Mouse (Mus musculus) spleen, adult 2 months (tissue): ENCODE results near the gene Prmt7. TPM values are rescaled to one million over a fixed set of nuclear protein-coding genes. Genes with fewer than 3 reads are reported as not detected.

ENCODE experiments used
- DNase-seq, 2 experiments: peaks; one replicate each; pipeline versions ENCODE4 v3.0.0 to v3.0.0-alpha.2; 2012 to 2021; ENCODE audit warnings: low spot score in 2 of 2, low read depth in 1 of 2
- H3K27ac ChIP-seq: fragments of 200-500 bp; 2 replicates; pipeline ENCODE4 v1.5.1; 2012; ENCODE audit warnings: low read length, inconsistent platforms; ENCODE audit not compliant: insufficient read depth
- H3K27me3 ChIP-seq: fragments of 200-500 bp; 2 replicates; pipeline ENCODE4 v1.6.1; 2012; ENCODE audit warnings: mild to moderate bottlenecking, moderate library complexity, low read length, inconsistent platforms; ENCODE audit not compliant: control insufficient read depth, insufficient read depth
- H3K36me3 ChIP-seq: fragments of 200-500 bp; 2 replicates; pipeline ENCODE4 v1.6.1; 2012; ENCODE audit warnings: mild to moderate bottlenecking, low read length, inconsistent platforms; ENCODE audit not compliant: control insufficient read depth, insufficient read depth
- H3K4me1 ChIP-seq: fragments of 200-500 bp; 2 replicates; pipeline ENCODE4 v1.6.1; 2011; ENCODE audit warnings: inconsistent platforms; ENCODE audit not compliant: control insufficient read depth, insufficient read depth, insufficient read length
- H3K4me3 ChIP-seq: fragments of 200-500 bp; 2 replicates; pipeline ENCODE4 v1.5.1; 2011; ENCODE audit warnings: mild to moderate bottlenecking, inconsistent platforms; ENCODE audit not compliant: insufficient read depth, insufficient read length; ENCODE audit errors: extremely low read depth
- CTCF ChIP-seq: fragments of 200-500 bp; IDR thresholded peaks from 2 replicates; pipeline ENCODE4 v1.5.1; 2011; ENCODE audit warnings: mild to moderate bottlenecking, inconsistent platforms; ENCODE audit not compliant: insufficient read depth, insufficient read length, insufficient replicate concordance; ENCODE audit errors: extremely low read depth
- POLR2A ChIP-seq: fragments of 200-500 bp; IDR thresholded peaks from 2 replicates; pipeline ENCODE4 v1.6.1; 2011; ENCODE audit warnings: low read depth, low read length, inconsistent platforms
- WGBS: fragments of 180-500 bp; shearing (Covaris S2); methylation state at CpG from one replicate; pipeline ENCODE4 v1.1.7; 2018; 5-methylcytosine and 5-hydroxymethylcytosine counted together
- polyA plus RNA-seq: library from polyadenylated mRNA; depleted of rRNA; stranded (reverse); fragments of >200 nt; gene quantifications from 2 replicates; pipeline ENCODE4 v1.2.3, GENCODE M21; 2012

Gene Prmt7
- polyA plus RNA-seq, 1 experiment: 24.0 TPM

DNA sequence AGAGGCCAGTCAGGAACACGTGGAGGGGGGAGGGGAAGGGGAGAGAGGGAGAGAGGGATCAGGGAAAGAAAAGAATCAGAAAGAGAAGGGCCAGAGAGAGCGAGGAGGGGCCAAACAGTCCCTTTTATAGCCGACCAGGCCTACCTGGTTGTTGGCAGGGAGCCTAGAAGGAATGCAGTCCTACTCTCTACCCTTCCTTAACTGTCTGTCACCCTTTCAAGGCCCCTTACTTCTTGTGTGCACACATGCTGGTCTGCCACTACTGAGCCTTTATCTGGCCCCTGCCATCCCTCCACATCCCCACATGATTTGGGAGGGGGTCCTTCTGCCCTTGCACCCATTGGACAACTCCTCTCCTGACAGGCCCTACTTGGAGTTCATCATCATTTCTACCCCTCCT is 78.0 kb downstream of the Prmt7 start:
- H3K36me3 ChIP-seq: no peaks in the 10 kb centered on the region
- 60% methylated on average over 3 of the region's 3 CpGs for WGBS
- no peak overlapping the region for H3K4me3 ChIP-seq
- H3K27me3 ChIP-seq: no peaks in the 10 kb centered on the region
- peaks cover 11% of the 10 kb centered on the region; the same call in 1 of the 2 replicates for H3K4me1 ChIP-seq
- H3K27ac ChIP-seq: no peak overlapping the region
- no peak for DNase-seq
- no peak for TF ChIP-seq POLR2A
- TF ChIP-seq CTCF: no peak

- H3K27ac ChIP-seq: no peak overlapping the region
- no peaks in the 10 kb centered on the region for H3K36me3 ChIP-seq
- no peak for DNase-seq
- TF ChIP-seq POLR2A: no peak
- no peak for TF ChIP-seq CTCF
- H3K4me3 ChIP-seq: no peak overlapping the region
- 83% methylated on average over 7 of the region's 7 CpGs for WGBS
- H3K4me1 ChIP-seq: peaks cover 13% of the 10 kb centered on the region; the same call in 1 of the 2 replicates
- no peaks in the 10 kb centered on the region for H3K27me3 ChIP-seq
Observed at GRCm38 (mm10) chr8:106289464-106289863, 78.7 kb downstream of the Prmt7 start.

DNA sequence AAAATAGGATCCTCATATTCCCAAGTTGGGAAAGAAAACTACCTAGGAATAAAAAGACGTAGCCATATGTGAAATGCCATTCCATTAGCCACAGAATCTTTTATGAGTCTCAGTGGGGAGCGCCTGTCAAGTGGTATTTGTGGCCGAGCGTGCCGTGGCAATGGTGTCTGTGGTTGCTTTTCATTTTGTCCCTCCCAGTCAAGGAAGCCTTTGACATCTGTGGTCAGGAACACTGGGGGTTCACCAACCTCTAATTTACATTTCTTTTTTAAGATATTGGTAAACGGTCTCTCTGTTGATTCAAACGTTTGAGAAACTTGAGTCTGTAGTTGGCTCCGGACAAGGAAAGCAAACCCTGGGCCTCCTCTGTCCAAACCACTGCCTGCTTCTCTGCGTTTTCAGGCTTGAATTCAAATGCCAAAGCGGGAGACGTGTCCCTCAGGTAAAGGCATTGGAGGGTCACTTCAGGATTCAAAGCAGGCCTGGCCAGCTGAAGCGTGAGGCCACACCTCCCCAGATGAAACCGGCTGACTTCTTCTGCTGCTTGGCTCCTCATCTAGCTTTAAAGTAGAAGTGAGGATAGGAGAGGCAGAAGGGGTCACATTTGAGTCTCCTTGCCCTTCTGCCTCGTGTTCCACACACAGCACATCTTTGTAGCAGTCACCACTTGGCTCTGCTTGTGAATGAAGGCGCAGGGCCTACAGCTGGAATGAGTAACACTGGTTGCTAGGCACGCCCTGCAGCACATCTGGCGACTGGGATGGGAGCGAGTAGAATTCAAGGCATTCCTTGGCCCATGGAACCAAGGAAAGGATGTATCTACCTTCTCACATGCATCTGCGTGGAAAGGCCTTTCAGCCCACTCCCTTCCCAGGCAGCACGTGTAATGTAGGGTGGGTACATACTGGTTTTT is 82.0 kb downstream of the Prmt7 start:
- Histone ChIP-seq H3K4me3 (peak overlapping the region; percentile 34; the same call in 1 of the 2 replicates), H3K36me3 (no peaks in the 10 kb centered on the region), H3K27me3 (no peaks in the 10 kb centered on the region), H3K27ac (peak overlapping the region; percentile 72), H3K4me1 (peaks cover 13% of the 10 kb centered on the region; the same call in 1 of the 2 replicates)
- 29% methylated on average over 20 of the region's 20 CpGs for WGBS
- no peak for TF ChIP-seq POLR2A
- TF ChIP-seq CTCF: no peak
- DNase-seq: peak in 1 of 2 experiments; percentile 30

GRCm38 (mm10) chr8:106298261-106298660 is 87.5 kb downstream of the Prmt7 start:
- no peak for TF ChIP-seq POLR2A
- TF ChIP-seq CTCF: no peak
- H3K27ac ChIP-seq: no peak overlapping the region
- no peak overlapping the region for H3K4me3 ChIP-seq
- no peak for DNase-seq
- WGBS: 85% methylated on average over 5 of the region's 5 CpGs
- H3K36me3 ChIP-seq: no peaks in the 10 kb centered on the region
- H3K4me1 ChIP-seq: peaks cover 6% of the 10 kb centered on the region; the same call in 1 of the 2 replicates
- H3K27me3 ChIP-seq: no peaks in the 10 kb centered on the region

- no peak for DNase-seq
- Histone ChIP-seq H3K4me3 (no peak overlapping the region), H3K36me3 (no peaks in the 10 kb centered on the region), H3K27me3 (no peaks in the 10 kb centered on the region), H3K4me1 (0 out of 2 replicates have a peak, but pooled peaks cover under 1% of the 10 kb centered on the region), H3K27ac (no peak overlapping the region)
- WGBS: 89% methylated on average over 1 of the region's 1 CpGs
- TF ChIP-seq POLR2A: no peak
- TF ChIP-seq CTCF: no peak
Observed at GRCm38 (mm10) chr8:106298846-106299245, 88.1 kb downstream of the Prmt7 start.

DNA sequence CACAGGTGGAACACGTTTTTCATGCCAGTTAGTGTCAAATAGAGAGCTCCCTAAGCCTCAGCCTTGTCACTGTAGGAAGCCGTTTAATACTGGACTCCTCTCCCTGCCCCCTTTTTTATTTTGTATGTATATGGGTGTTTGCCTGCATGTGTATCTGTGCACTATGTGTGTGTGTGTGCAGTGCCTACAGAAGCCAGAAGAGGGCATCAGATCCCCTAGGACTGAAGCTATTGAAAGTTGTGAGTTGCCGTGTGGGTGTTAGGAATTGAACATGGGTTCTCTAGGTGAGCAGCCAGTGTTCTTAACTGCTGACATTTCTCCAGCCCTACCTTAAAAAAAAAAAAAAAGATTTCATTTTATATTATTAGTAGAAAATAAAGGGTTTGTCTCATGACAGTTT is 89.0 kb downstream of the Prmt7 start:
- no peaks in the 10 kb centered on the region for H3K4me1 ChIP-seq
- no peak overlapping the region for H3K4me3 ChIP-seq
- DNase-seq: no peak
- no peaks in the 10 kb centered on the region for H3K27me3 ChIP-seq
- no peak overlapping the region for H3K27ac ChIP-seq
- H3K36me3 ChIP-seq: no peaks in the 10 kb centered on the region
- 87% methylated on average over 3 of the region's 3 CpGs for WGBS
- TF ChIP-seq CTCF: no peak
- no peak for TF ChIP-seq POLR2A
